Mouse (Mus musculus): ENCODE measurements around the gene Azin2. TPM values are rescaled to one million over a fixed set of nuclear protein-coding genes. Genes with fewer than 3 reads are reported as not detected.

The Azin2 gene
- total RNA-seq, 2 experiments from 2014 or later, result 62.3 to 69.7 TPM

Other genes starting within 250 kb of the Azin2 start
- gene A3galt2, start 207.1 kb downstream of the Azin2 start, total RNA-seq (2021), result under 1 TPM; 0.17 to 0.42 TPM
- gene Zfp362, start 156.4 kb downstream of the Azin2 start, total RNA-seq (2021), result 10 to 100 TPM; 16.0 to 17.5 TPM
- 1 to 10 TPM; 4.5 to 8.8 TPM for gene Trim62, start 78.9 kb downstream of the Azin2 start, total RNA-seq (2021)
- 100 to 1,000 TPM; 111 to 164 TPM for gene Ak2, start 29.5 kb upstream of the Azin2 start, total RNA-seq (2021)
- gene Rnf19b, start 95.8 kb upstream of the Azin2 start, total RNA-seq (2021), result 10 to 100 TPM; 28.6 to 41.3 TPM
- gene Tmem54, start 143.1 kb upstream of the Azin2 start, total RNA-seq (2021), result not detected
- 1 to 10 TPM; 2.1 to 3.1 TPM for gene Hpca, start 159.6 kb upstream of the Azin2 start, total RNA-seq (2021)
- 1 to 10 TPM; 2.1 to 6.3 TPM for gene Fndc5, start 174.6 kb upstream of the Azin2 start, total RNA-seq (2021)
- gene S100pbp, start 227.3 kb upstream of the Azin2 start, total RNA-seq (2021), result 10 to 100 TPM; 17.6 to 19.9 TPM
- gene Yars, start 227.3 kb upstream of the Azin2 start, total RNA-seq (2021), result 10 to 100 TPM; 77.3 to 77.4 TPM